Mouse (Mus musculus): ENCODE measurements around the gene Atr.

Gene Atr

GRCm38 (mm10) chr9:95857414-95858026 lies at the start of gene Atr:
Atr (plus strand) TSS chr9:95857597.
- DNase-seq: peak; percentile 97

- DNase-seq: no peak
Observed at GRCm38 (mm10) chr9:95809596-95809995, 47.8 kb upstream of the Atr start.

- DNase-seq: no peak
Observed at GRCm38 (mm10) chr9:95811817-95812216, 45.6 kb upstream of the Atr start.

DNA sequence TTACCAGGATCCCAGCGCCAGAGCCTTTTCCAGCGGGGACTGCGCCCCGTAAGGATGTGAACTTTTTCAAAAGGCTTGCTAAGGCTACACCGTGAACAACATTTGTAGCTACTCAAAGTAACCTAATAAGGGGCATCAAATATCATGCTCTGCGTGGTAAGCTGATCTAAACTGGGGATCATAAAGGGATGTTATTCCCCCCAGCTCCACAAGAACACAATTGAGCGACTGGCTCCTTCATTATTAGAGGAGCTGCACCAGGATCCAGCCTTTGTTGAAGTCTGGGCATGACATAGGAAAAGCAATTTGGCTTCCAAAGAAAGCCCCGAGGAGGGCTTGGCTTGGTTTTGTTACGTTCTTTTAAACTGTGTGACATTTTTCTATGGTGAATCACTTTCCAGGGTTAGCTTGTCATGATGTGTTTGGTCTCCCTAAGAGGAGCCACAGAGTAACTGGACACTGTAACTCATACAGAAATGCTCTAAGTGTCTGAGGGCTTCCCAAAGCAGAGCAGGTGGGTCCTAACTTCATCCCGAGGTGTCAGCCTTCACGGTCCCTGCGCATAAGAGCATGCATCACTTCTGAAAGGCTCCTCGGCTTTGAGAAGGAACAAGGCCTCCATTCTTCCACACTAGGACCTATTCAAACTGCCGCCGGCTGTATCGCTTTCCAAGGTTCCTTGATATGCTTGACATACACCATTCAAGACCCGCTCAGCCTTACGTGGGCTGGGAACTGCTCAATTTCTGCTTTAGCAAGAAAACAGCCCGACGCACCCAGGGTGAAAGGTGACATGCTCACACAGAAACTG lies 43.5 kb upstream of the Atr start:
- DNase-seq: no peak

- DNase-seq: no peak
Observed at GRCm38 (mm10) chr9:95815015-95815673, 42.3 kb upstream of the Atr start.

- DNase-seq: no peak
Observed at GRCm38 (mm10) chr9:95815706-95816105, 41.7 kb upstream of the Atr start.

DNA sequence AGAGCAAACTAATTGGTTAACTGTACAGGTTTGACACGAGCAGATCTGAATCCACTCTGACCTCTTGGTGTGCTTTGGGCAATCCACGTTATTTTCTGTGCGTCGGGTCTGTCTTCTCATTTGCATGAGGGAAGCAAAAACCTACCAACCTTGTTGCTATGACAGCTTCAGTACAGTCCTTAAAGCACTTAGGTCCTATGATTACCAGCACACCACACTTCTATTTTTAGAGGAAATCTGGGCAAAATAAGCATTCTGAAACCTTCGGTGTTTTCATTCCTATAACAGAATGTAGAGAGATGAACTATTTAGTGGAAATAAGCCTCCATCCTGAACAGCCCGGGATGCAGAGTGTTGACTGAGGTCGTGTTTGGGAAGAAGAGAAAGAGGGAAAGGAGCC lies 34.9 kb upstream of the Atr start:
- DNase-seq: no peak

DNA sequence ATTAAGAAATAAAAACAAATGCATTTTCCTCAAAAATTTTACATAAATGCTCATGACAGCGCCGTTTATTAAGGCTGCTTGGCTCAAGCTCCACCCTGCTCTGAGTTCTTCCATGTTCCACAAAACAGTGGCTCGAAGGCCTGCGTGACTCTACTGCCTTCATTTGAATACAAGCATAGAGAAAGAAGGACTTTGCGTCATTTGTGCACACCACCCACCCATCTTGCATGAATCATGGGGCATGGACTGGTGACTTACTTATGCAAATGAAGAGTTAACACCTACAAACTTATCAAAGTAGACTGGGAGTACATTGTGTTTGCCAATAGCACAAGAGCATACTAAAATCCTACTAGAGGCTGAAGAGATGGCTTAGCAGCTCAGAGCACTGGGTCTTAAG lies 29.8 kb upstream of the Atr start:
- DNase-seq: no peak

DNA sequence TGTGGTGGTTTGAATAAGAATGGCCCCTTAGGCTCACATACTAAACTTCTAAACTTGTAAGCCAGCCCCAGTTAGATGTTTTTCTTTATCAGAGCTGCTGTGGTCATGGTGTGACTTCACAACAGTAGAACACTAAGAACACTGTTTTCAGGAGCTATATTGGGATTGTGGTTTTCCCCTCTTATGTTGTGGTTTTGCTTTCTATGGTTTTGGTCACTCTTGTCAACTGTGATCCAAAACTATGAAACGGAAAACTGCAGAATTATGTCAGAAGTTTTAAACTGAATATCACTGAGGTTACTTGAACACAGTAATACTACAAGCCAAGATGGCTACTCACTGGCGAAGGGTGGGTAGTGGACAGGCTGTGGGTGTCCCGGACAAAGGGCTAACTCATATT lies 24.6 kb upstream of the Atr start:
- no peak for DNase-seq

DNA sequence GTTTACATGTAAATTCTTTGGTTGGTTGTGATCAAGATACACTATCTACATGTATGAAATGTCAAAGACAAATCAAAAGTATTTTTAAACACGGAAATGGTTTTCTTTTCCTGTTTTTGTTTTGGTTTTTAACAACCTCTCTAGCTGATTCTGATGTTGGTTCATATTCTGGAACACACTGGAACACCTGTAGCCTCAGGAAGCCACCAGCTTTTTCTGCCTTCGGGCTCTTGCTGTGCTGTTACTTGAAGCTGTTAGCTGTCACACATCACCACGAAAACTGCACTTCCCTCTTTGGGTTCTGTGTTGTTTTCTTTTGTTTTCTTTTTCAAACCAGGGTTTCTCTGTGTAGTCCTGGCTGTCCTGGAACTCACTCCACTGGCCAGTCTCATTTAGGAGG lies 22.6 kb upstream of the Atr start:
- no peak for DNase-seq

GRCm38 (mm10) chr9:95835741-95836140 lies 21.7 kb upstream of the Atr start:
- DNase-seq: no peak

DNA sequence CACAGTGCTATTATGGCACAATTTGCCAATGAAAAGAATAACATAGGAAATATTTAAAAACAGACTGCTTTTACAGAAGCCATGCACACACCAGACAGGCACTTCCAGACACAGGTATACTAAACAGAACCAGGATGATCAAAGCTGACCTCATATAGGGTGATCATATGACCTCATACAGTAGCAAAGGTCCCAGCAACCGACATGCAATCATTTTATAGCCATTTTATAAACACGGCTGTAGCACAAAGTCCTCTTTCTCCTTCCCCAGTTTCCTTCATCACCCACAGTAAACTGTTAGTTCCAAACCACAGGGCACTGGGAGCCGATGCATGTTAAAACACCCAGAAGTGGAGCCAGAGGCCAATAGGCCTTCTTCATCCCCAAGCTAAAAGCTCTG lies 18.0 kb upstream of the Atr start:
- DNase-seq: no peak

DNA sequence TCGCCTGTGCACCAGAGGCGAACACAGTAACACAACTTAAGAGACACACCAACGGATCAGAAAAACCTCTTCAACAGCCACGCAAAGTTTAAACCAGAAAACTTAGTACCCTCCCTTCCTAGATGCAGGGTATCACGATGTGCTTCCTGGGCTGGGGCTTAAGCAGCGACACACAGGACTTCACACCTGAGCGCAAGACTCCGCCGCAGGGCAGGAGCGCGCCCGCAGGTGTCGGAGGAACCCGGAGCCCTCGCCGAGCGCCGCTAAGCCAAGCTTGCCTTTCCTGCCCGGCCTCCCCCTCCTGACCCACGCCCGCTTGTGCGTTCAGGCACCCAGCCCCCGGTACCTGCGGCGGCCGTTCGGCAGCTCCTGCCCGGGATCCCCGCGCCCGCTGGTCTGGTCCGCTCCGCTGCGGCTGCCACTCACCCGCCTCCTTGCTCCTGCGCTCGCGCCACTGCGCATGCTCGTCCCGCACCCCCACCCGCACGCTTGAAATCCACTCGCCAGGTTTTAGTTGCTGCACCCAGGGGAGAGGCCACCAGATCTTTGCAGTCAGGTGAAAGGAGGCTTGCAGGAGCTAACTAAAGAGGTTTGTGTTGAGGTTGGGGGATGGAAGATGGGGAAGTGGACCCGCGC lies 12.5 kb upstream of the Atr start, which contains the start of gene Pls1:
Gene Pls1 (minus strand): TSS at position 487 of the 636 bp plus-strand sequence.
- DNase-seq: peak; percentile 87

DNA sequence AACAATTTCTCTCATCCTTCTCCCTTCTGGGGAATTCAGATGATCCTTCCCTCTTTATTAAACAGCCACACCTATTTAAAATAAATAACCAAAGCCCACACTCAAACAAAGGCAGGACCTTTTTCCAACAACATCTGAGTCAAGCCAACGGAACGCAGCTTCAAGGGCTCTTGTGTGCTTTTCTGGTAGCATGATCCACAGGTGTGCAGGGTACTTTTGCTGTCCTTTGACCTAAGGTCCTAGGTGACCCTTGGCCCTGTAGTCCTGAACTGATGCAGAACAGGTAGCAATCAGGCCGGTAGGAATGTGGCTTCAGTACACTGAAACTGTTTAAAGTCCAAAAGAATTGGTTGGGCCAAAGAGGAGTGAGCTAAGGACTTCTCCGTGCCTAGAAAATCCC lies 11.7 kb upstream of the Atr start:
- no peak for DNase-seq

DNA sequence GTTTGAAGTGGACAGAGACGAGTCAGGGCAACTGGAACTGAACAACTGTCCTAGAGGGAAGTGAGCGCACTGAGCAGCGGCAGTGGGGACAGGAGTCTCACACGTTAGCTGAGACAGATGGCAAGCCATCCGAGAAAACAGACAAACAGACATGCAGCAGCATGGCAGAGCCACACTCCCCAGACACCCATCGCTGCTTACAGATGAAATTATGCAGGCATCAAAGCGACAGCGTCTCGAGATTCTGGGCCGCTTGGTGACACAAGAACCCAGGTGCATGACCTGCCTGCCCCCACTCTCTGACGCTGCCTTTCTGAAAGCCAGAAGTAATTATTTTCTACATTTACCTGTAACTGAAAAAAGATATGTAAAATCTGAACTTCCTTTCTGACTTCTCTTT lies 5.7 kb upstream of the Atr start:
- DNase-seq: no peak

DNA sequence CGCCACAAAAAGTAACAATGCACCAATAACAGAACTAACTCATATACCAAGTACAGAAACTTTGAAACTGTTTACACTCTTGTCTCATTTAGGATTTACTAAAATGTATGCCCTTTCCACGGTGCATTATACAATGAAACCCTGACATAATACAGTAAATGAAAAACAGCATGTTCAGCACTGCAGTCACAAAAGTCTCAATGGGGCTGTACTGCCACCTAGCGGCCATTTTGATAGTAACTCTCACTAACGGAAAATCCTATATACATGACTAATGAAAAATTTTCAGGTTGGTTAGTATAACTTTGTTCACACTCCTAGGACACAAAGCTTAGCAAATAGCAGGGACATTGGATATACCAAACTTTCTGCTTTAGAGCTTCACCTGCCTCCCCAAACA lies 4.5 kb upstream of the Atr start:
- DNase-seq: peak; percentile 75

DNA sequence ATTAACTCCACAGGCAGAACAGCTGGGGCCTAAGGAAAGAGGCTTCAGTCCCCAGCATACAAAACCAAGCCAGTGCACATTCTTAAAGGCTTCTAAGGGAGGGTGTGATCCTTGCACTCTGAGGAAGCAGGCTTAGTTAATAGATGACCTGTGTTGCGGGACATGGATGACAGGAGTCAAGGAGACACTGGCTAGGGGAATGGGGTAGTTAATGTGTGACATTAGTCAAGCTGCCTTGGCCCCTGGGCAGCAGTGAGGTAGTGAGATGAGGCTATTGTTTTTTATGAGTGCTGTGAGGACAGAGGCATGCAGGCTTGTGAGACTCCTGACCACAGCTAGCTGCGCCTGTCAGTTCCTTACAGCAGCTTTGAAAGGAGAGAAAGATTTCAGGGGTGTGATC lies 2.5 kb upstream of the Atr start:
- no peak for DNase-seq

GRCm38 (mm10) chr9:95856004-95856403 lies 1.4 kb upstream of the Atr start:
- no peak for DNase-seq

DNA sequence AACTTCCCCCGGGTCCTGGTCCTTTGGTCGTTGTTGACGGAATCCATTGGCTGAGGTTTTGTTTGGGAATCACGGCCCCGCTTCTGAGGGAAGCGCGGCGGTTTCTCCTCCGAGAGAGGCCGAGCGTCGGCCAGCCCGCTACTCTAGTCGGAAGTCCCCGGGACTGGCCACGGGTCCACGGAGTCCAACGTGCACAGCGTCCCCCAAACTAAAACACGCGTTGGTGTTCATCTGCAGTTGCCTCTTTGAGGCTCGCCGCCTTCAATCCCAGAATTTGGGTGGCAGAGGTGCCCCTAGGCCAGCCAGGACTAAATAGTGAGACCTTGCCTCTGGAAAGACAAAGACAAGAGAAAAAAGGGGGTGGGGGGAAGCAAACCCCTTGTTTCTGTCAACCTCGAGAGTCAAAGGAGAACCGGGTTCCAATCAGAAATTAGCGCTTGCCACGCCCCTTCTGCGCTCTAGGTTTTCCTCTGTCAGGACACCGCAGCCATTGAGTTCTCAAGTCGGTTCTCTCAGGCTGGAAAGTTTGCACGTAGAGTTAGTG lies 702 bp downstream of the Atr start:
- peak; percentile 29 for DNase-seq

- no peak for DNase-seq
Observed at GRCm38 (mm10) chr9:95878246-95878645, 20.8 kb downstream of the Atr start.

DNA sequence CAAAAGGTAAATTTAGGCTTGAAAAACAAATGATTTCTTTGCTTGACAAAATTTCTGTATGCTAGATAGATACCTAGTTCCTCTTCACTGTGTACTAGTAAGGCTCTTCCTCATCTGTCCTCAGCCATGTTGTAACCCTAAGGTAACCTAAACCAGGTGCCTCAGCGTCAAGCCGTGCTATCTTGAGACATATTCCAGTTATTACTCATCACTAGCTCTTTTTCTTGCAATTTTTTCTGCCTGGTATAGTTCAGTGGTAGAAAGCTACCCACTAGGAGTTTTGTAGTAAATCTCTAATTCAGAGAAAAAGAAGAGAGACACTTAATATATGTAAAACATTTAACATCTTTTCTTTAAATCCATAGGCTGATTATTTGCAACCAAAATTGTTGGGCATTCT lies 25.4 kb downstream of the Atr start:
- DNase-seq: no peak

DNA sequence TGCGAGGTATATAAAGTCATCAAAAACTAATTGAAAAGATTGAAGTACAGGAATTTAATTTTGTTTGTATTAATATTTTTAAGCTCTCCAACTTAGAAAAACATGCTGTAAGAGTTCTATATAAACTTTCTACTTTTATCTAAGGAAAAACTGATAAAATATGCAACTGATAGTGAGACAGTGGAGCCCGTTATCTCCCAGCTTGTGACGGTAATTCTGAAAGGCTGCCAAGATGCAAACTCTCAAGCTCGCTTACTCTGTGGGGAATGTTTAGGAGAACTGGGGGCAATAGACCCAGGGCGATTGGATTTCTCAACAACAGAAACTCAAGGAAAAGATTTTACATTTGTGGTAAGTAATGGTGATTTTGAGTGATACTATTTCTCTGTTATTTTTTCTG lies 40.0 kb downstream of the Atr start:
- DNase-seq: no peak

DNA sequence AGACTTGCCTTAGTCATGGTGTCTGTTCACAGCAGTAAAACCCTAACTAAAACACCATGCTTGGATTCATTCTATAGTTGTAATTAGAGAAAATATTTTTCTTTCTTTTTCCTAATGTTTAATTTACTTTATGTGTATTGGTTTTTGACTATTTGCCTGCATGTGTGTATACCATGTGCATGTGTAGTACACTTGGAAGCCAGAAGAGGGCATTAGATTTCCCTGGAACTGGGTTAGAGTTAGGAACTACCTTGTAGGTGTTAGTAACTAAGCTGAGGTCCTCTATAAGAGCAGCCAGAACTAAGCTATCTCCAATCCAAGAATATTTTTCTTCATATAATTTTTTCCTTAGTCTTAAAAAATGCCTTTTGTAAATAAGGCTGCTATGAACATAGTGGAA lies 75.5 kb downstream of the Atr start:
- no peak for DNase-seq
